Mouse (Mus musculus): ENCODE measurements around the gene Ccdc85c.

The Ccdc85c gene

GRCm38 (mm10) chr12:108240401-108240890 is 34.8 kb downstream of the Ccdc85c start:
- no peak for DNase-seq (ENCODE audit: low spot score)

- peak; percentile 44 for DNase-seq (ENCODE audit: low spot score)
Measured at GRCm38 (mm10) chr12:108239441-108239840, 35.8 kb downstream of the Ccdc85c start.

- DNase-seq (ENCODE audit: low spot score), result no peak
Measured at GRCm38 (mm10) chr12:108238395-108239035, 36.7 kb downstream of the Ccdc85c start.

GRCm38 (mm10) chr12:108237300-108238006 is 37.8 kb downstream of the Ccdc85c start:
- DNase-seq (ENCODE audit: low spot score), result no peak

GRCm38 (mm10) chr12:108235976-108236555 is 39.2 kb downstream of the Ccdc85c start:
- DNase-seq (ENCODE audit: low spot score), result no peak

GRCm38 (mm10) chr12:108234832-108235602 is 40.2 kb downstream of the Ccdc85c start:
- no peak for DNase-seq (ENCODE audit: low spot score)

- no peak for DNase-seq (ENCODE audit: low spot score)
Measured at GRCm38 (mm10) chr12:108233736-108234135, 41.5 kb downstream of the Ccdc85c start.

- DNase-seq (ENCODE audit: low spot score), result no peak
Measured at GRCm38 (mm10) chr12:108231901-108232300, 43.3 kb downstream of the Ccdc85c start.

- peak; percentile 54 for DNase-seq (ENCODE audit: low spot score)
Measured at GRCm38 (mm10) chr12:108230821-108231794, 44.1 kb downstream of the Ccdc85c start.

- no peak for DNase-seq (ENCODE audit: low spot score)
Measured at GRCm38 (mm10) chr12:108230077-108230476, 45.1 kb downstream of the Ccdc85c start.

- no peak for DNase-seq (ENCODE audit: low spot score)
Measured at GRCm38 (mm10) chr12:108227527-108227926, 47.7 kb downstream of the Ccdc85c start.

- no peak for DNase-seq (ENCODE audit: low spot score)
Measured at GRCm38 (mm10) chr12:108226941-108227340, 48.3 kb downstream of the Ccdc85c start.

GRCm38 (mm10) chr12:108226216-108226615 is 49.0 kb downstream of the Ccdc85c start:
- DNase-seq (ENCODE audit: low spot score), result no peak

- DNase-seq (ENCODE audit: low spot score), result no peak
Measured at GRCm38 (mm10) chr12:108225781-108226180, 49.4 kb downstream of the Ccdc85c start.

GRCm38 (mm10) chr12:108223357-108223756 is 51.9 kb downstream of the Ccdc85c start:
- no peak for DNase-seq (ENCODE audit: low spot score)

GRCm38 (mm10) chr12:108221712-108222111 is 53.5 kb downstream of the Ccdc85c start:
- no peak for DNase-seq (ENCODE audit: low spot score)

- DNase-seq (ENCODE audit: low spot score), result no peak
Measured at GRCm38 (mm10) chr12:108221206-108221605, 54.0 kb downstream of the Ccdc85c start.

GRCm38 (mm10) chr12:108220621-108221020 is 54.6 kb downstream of the Ccdc85c start:
- DNase-seq (ENCODE audit: low spot score), result no peak

- no peak for DNase-seq (ENCODE audit: low spot score)
Measured at GRCm38 (mm10) chr12:108219825-108220616, 55.2 kb downstream of the Ccdc85c start.

GRCm38 (mm10) chr12:108219163-108219562 is 56.1 kb downstream of the Ccdc85c start:
- DNase-seq (ENCODE audit: low spot score), result no peak

Data from ovary, postnatal 36 days (tissue).